ENCODE assay signal across 9 mouse cellular contexts in the genomic region with DNA sequence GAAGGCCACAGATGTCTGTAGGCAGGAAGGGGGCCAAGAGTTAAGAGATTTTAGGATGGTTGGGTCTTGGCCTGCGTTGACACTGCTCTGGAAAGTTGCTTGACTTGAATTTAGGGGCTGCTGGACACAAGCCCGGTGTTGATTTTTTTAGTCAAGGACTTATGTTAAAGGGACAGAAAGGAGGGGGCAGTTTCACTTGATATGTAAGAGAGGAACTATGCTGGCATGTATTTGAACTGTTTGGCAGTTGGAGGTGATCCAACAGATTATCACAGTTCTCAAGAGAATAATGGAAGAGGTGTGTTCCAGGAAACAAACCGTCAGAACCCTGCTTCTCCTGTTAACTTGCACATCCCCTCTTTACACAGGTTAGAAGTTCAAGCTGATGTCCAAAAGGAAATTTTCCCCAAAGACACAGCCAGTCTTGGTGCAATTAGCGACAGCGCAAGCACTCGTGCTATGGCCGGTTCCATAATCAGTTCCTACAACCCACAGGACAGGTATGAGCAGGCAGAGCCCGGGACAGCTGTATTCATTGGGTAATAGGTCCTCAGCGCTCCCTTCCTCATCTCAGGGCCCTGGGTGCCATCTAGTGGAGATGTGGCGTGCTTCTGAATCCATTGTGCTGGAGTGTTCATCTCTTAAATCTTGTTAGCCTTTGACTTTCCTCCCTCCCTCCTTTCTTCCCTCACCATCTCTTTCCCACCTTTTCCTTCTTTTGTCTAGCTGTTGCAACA. TPM values are rescaled to one million over a fixed set of nuclear protein-coding genes. Genes with fewer than 3 reads are reported as not detected.
A peak's percentile ranks its signal among the peaks of the same experiment; 100 is the strongest.
DNase-seq lines count a peak whose midpoint lies in the region; ATAC-seq and TF ChIP-seq lines count a peak whose summit lies in the region.
"Had no signal": no experiment of that assay in that cellular context is flagged by ENCODE, and none has a peak within 500 bp of the region (broad histone marks: within the 10 kb centered on the region; RNA-seq: fewer than 3 reads in every experiment).

No protein-coding gene starts in this region.

- H3K79me2 ChIP-seq in heart, adult 2 months (replicated peaks; ENCODE audit: control insufficient read depth, insufficient read depth, low read length) = no peaks in the 10 kb centered on the region

- no peak for TF ChIP-seq POLR2A in heart, adult 2 months (IDR thresholded peaks at IDR 0.05; ENCODE audit: insufficient read depth, low read depth, low read length)

- H3K9ac ChIP-seq in heart, adult 2 months (ENCODE audit: low read depth, low read length) = no peak overlapping the region
- no peak overlapping the region for H3K9ac ChIP-seq in kidney, embryonic 14.5 days (ENCODE audit: low read depth, low read length)
- no peak overlapping the region for H3K9ac ChIP-seq in liver, embryonic 13.5 days
- H3K9ac ChIP-seq in neural tube, embryonic 13.5 days = no peak overlapping the region
- H3K9ac ChIP-seq: embryonic facial prominence, embryonic 13.5 days had no signal

- 48% methylated on average over 10 of the region's 10 CpGs for WGBS in heart, adult 2 months
- WGBS in kidney, embryonic 14.5 days = 49% methylated on average over 10 of the region's 10 CpGs
- 43% methylated on average over 10 of the region's 10 CpGs for WGBS in liver, embryonic 13.5 days (ENCODE audit: insufficient replicate concordance)
- 53% methylated on average over 10 of the region's 10 CpGs for WGBS in neural tube, embryonic 13.5 days

- intact Hi-C loops in heart, adult 2 months (cut with DNase I) = loop anchor here (1.0 to 10.0 kb wide), 4 partner anchors 111 to 368 kb away; no protein-coding TSS in a partner anchor

- TF ChIP-seq EP300 in heart, adult 2 months (IDR thresholded peaks at IDR 0.05; ENCODE audit: insufficient read depth, low read depth, low read length) = peak; percentile 83

- no peak overlapping the region for H3K4me3 ChIP-seq in heart, adult 2 months
- no peak overlapping the region for H3K4me3 ChIP-seq in kidney, embryonic 14.5 days (ENCODE audit: low read length)
- no peak overlapping the region for H3K4me3 ChIP-seq in liver, embryonic 13.5 days (replicated peaks)
- H3K4me3 ChIP-seq in neural tube, embryonic 13.5 days = no peak overlapping the region
- H3K4me3 ChIP-seq: embryonic facial prominence, embryonic 13.5 days had no signal

- H3K4me1 ChIP-seq in heart, adult 2 months (ENCODE audit: control insufficient read depth, insufficient read depth, low read length) = no peaks in the 10 kb centered on the region
- no peaks in the 10 kb centered on the region for H3K4me1 ChIP-seq in kidney, embryonic 14.5 days (ENCODE audit: control insufficient read depth, insufficient read depth, low read length)
- no peaks in the 10 kb centered on the region for H3K4me1 ChIP-seq in liver, embryonic 13.5 days (replicated peaks)
- H3K4me1 ChIP-seq in neural tube, embryonic 13.5 days (replicated peaks) = peaks cover 16% of the 10 kb centered on the region
- H3K4me1 ChIP-seq: embryonic facial prominence, embryonic 13.5 days had no signal

- no peak overlapping the region for H3K4me2 ChIP-seq in kidney, embryonic 14.5 days (replicated peaks; ENCODE audit: low read depth, low read length)
- no peak overlapping the region for H3K4me2 ChIP-seq in liver, embryonic 13.5 days
- no peak overlapping the region for H3K4me2 ChIP-seq in neural tube, embryonic 13.5 days
- H3K4me2 ChIP-seq: embryonic facial prominence, embryonic 13.5 days had no signal

- H3K27me3 ChIP-seq in heart, adult 2 months (ENCODE audit: control insufficient read depth, insufficient read depth, low read length) = no peaks in the 10 kb centered on the region
- H3K27me3 ChIP-seq in kidney, embryonic 14.5 days (ENCODE audit: control insufficient read depth, insufficient read depth, low read length) = no peaks in the 10 kb centered on the region
- 0 out of 2 replicates have a peak, but pooled peaks cover 2% of the 10 kb centered on the region for H3K27me3 ChIP-seq in liver, embryonic 13.5 days
- H3K27me3 ChIP-seq in neural tube, embryonic 13.5 days = no peaks in the 10 kb centered on the region
- H3K27me3 ChIP-seq: embryonic facial prominence, embryonic 13.5 days had no signal

- TF ChIP-seq CTCF in heart, adult 2 months (IDR thresholded peaks at IDR 0.05) = peak; percentile 85

- ATAC-seq in kidney, embryonic 14.5 days (ENCODE audit: low FRiP score, low TSS enrichment) = peak; percentile 71; the same call in 1 of the 2 replicates
- ATAC-seq in liver, embryonic 13.5 days (ENCODE audit: low read depth) = peak; percentile 29; the same call in 1 of the 2 replicates
- peak; percentile 69 for ATAC-seq in neural tube, embryonic 13.5 days (ENCODE audit: low read depth)

- H3K27ac ChIP-seq in heart, adult 2 months = no peak overlapping the region
- H3K27ac ChIP-seq in kidney, embryonic 14.5 days (ENCODE audit: low read depth, low read length) = no peak overlapping the region
- no peak overlapping the region for H3K27ac ChIP-seq in liver, embryonic 13.5 days
- H3K27ac ChIP-seq in neural tube, embryonic 13.5 days (replicated peaks) = no peak overlapping the region
- H3K27ac ChIP-seq: embryonic facial prominence, embryonic 13.5 days had no signal

- peak; percentile 82 to 85 for DNase-seq in B cell, adult 2 months
- peak; percentile 50 for DNase-seq in adrenal gland, adult 8-10 months
- DNase-seq in embryo, embryonic 9.5 days (ENCODE audit: extremely low spot score) = peak; percentile 69
- peak; percentile 66 to 71 for DNase-seq in heart, adult 2 months
- DNase-seq in liver, embryonic 13.5 days = peak; percentile 43
- peak; percentile 40 for DNase-seq in telencephalon, adult 2 months (ENCODE audit: low read depth, low spot score)

- no peaks in the 10 kb centered on the region for H3K9me3 ChIP-seq in kidney, embryonic 14.5 days (ENCODE audit: control insufficient read depth, low read length)
- no peaks in the 10 kb centered on the region for H3K9me3 ChIP-seq in liver, embryonic 13.5 days (replicated peaks)
- H3K9me3 ChIP-seq in neural tube, embryonic 13.5 days = no peaks in the 10 kb centered on the region

- H3K36me3 ChIP-seq in heart, adult 2 months (ENCODE audit: control insufficient read depth, insufficient read depth, low read length) = no peaks in the 10 kb centered on the region
- peaks cover 29% of the 10 kb centered on the region for H3K36me3 ChIP-seq in kidney, embryonic 14.5 days (ENCODE audit: control insufficient read depth, insufficient read depth, low read length)
- H3K36me3 ChIP-seq in liver, embryonic 13.5 days = peaks cover 70% of the 10 kb centered on the region
- peaks cover 77% of the 10 kb centered on the region for H3K36me3 ChIP-seq in neural tube, embryonic 13.5 days

RNA-seq across cellular contexts. Expression of gene Tmem54, which starts 22.8 kb away (rescaled TPM):
- total RNA-seq in adrenal gland, adult 8-10 months (2022) = not detected
- not detected for total RNA-seq in heart, adult 2 months (2021)
- 0.23 TPM in 1 of 2 replicates, not detected in the other for polyA plus RNA-seq in heart, adult 2 months (2012; rRNA removed)
- 8.5 and 10.0 TPM in 2 replicates for polyA plus RNA-seq in kidney, embryonic 14.5 days (2014; fragmentation: Nextera tagmentation; extraction: Ambion mirVana)
- 1.9 and 2.1 TPM in 2 replicates for polyA plus RNA-seq in liver, embryonic 13.5 days (2015; fragmentation: Nextera tagmentation; extraction: Ambion mirVana)
- 0.39 TPM in 1 of 2 replicates, not detected in the other for polyA plus RNA-seq in neural tube, embryonic 13.5 days (2015; fragmentation: Nextera tagmentation; extraction: Ambion mirVana)

RNA-seq across cellular contexts. Expression of gene Rnf19b, which starts 24.5 kb away (rescaled TPM):
- 10 to 100 TPM; 26.0 to 29.3 (median 28.3) TPM for total RNA-seq in adrenal gland, adult 8-10 months (2022)
- total RNA-seq in heart, adult 2 months (2021) = 10 to 100 TPM; 27.1 to 28.1 TPM
- polyA plus RNA-seq in heart, adult 2 months (2012; rRNA removed) = 21.1 and 24.7 TPM in 2 replicates
- 6.0 and 7.6 TPM in 2 replicates for polyA plus RNA-seq in kidney, embryonic 14.5 days (2014; fragmentation: Nextera tagmentation; extraction: Ambion mirVana)
- polyA plus RNA-seq in liver, embryonic 13.5 days (2015; fragmentation: Nextera tagmentation; extraction: Ambion mirVana) = 4.8 and 5.9 TPM in 2 replicates
- polyA plus RNA-seq in neural tube, embryonic 13.5 days (2015; fragmentation: Nextera tagmentation; extraction: Ambion mirVana) = 22.4 and 25.7 TPM in 2 replicates

RNA-seq across cellular contexts. Expression of gene Hpca, which starts 39.3 kb away (rescaled TPM):
- 1 to 10 TPM; 2.1 to 4.9 (median 3.6) TPM for total RNA-seq in adrenal gland, adult 8-10 months (2022)
- under 1 TPM in 1 of 2 experiments, not detected in 1; 0.14 TPM for total RNA-seq in heart, adult 2 months (2021)
- polyA plus RNA-seq in heart, adult 2 months (2012; rRNA removed) = 0.23 and 0.62 TPM in 2 replicates
- polyA plus RNA-seq in kidney, embryonic 14.5 days (2014; fragmentation: Nextera tagmentation; extraction: Ambion mirVana) = 0.83 TPM in 2 replicates
- 0.92 and 1.2 TPM in 2 replicates for polyA plus RNA-seq in liver, embryonic 13.5 days (2015; fragmentation: Nextera tagmentation; extraction: Ambion mirVana)
- 50.3 and 55.8 TPM in 2 replicates for polyA plus RNA-seq in neural tube, embryonic 13.5 days (2015; fragmentation: Nextera tagmentation; extraction: Ambion mirVana)

RNA-seq across cellular contexts. Expression of gene Fndc5, which starts 54.3 kb away (rescaled TPM):
- 1 to 10 TPM; 3.7 to 6.3 (median 4.7) TPM for total RNA-seq in adrenal gland, adult 8-10 months (2022)
- total RNA-seq in heart, adult 2 months (2021) = 100 to 1,000 TPM; 338 to 388 TPM
- 197 and 335 TPM in 2 replicates for polyA plus RNA-seq in heart, adult 2 months (2012; rRNA removed)
- 4.3 and 5.7 TPM in 2 replicates for polyA plus RNA-seq in kidney, embryonic 14.5 days (2014; fragmentation: Nextera tagmentation; extraction: Ambion mirVana)
- 1.1 TPM in 2 replicates for polyA plus RNA-seq in liver, embryonic 13.5 days (2015; fragmentation: Nextera tagmentation; extraction: Ambion mirVana)
- 24.4 and 24.5 TPM in 2 replicates for polyA plus RNA-seq in neural tube, embryonic 13.5 days (2015; fragmentation: Nextera tagmentation; extraction: Ambion mirVana)

Comparison
In these comparisons a context has a peak if more than half of its experiments do, and no peak if none do; other contexts are left out.
1. RNA of gene Hpca, which starts 39.3 kb away (polyA plus RNA-seq): 50.3 to 55.8 TPM in neural tube, embryonic 13.5 days; 0.92 to 1.2 TPM in liver, embryonic 13.5 days, 0.83 TPM in kidney, embryonic 14.5 days and 0.23 to 0.62 TPM in heart, adult 2 months; every median in the first group is over 10 times any median in the second.
2. Peak in every context shown above with its lines, with median percentiles within 50 percentile points of each other: DNase-seq and ATAC-seq.